Mouse (Mus musculus) large intestine, adult 2 months (tissue): ENCODE measurements at regions not wholly inside any gene's neighbourhood (a gene's known extent, or its start where the extent isn't known, plus 50 kb on each side); places are given as distances from the start of the nearest gene placed in this dataset.

Experiments
- DNase-seq: peaks from one replicate; pipeline ENCODE4 v3.0.0-alpha.2; 2012; ENCODE audit warnings: low read depth, low spot score
- WGBS: fragments of 180-500 bp; shearing (Covaris S2); methylation state at CpG from one replicate; pipeline ENCODE4 v1.1.7; 2018; 5-methylcytosine and 5-hydroxymethylcytosine counted together

DNA sequence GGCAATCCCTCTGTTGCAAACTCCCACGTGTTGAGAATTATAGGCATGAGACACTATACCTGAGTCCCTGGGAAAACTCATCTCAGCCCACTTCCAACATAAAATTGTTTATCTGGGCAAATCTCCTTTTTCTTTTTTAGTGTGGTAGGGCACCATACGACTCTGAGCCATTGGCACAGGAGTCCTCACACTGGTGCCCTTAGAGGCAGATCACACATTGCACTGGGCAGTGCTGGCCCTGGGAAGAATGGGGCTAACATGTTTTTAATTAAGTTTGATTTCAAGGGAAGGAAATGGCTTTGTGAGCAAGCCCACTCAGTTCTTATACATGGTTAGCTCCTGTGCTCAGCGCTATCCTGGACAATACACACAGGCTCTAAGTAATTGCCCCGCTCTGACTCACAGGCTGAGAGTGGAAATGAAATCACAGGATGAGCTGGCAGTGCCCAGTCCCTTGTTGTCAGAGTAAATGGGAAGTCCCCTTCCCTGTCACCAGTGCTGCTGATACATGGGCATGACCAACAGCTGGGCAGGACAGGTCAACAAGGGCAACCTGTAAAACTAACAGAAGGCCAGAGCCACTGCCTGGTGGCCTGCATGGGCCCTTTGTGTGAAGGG is 463.6 kb upstream of the Kif2a start:
- no peak for DNase-seq
- 72% methylated on average over 4 of the region's 4 CpGs for whole genome bisulfite sequencing

GRCm38 (mm10) chr13:107484630-107484998 is 462.7 kb upstream of the Kif2a start:
- 52% methylated on average over 6 of the region's 6 CpGs for WGBS
- no peak for DNase-seq

- DNase-seq: no peak
- WGBS: 67% methylated on average over 12 of the region's 12 CpGs
Measured at GRCm38 (mm10) chr13:107483967-107484629, 462.2 kb upstream of the Kif2a start.

DNA sequence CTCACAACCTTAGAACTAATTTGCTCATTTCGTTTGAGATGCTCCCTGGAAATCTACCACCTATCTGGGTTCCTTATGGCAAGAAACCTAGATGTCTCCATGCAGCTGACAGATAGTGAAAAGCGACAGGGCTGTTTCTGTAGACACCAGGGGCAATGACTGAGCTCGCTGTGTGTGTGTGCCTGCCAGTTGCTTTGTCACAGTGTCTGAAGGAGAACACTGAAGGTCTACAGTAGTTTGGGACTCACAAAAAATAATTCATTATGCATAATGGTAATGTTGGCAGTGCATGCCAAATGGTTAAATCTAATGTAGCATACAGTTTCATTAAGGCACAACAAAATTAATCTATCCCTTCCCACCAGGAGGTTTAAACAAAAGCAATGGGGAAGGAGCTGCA is 453.2 kb upstream of the Kif2a start:
- WGBS: 82% methylated on average over 3 of the region's 3 CpGs
- DNase-seq: no peak

- DNase-seq: peak; percentile 14
- 5% methylated on average over 13 of the region's 13 CpGs for WGBS
Measured at GRCm38 (mm10) chr13:107469491-107470276, 447.8 kb upstream of the Kif2a start.

GRCm38 (mm10) chr13:107462791-107463190 is 440.9 kb upstream of the Kif2a start:
- 85% methylated on average over 7 of the region's 7 CpGs for WGBS
- DNase-seq: no peak

GRCm38 (mm10) chr13:107461048-107461912 is 439.4 kb upstream of the Kif2a start:
- 17% methylated on average over 16 of the region's 16 CpGs for WGBS
- DNase-seq: peak; percentile 24

DNA sequence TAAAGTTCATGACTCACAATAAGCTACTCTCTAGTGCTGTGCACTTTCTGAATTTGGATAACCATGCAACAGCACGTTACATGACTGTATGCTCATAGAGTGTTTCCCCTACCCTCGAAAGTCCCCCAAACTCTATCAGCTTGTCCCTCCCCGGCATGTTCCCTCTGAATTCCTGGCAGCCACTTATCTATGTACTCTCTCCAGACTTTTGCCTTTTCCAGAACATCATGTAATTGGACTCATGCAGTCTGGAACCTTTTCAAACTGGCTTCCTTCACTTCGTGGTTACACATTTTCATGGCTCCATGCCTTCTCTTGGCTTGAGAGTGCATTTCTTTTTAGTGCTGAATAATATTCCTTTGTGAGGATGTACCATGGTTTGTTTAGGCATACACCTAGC is 436.8 kb upstream of the Kif2a start:
- 68% methylated on average over 4 of the region's 4 CpGs for WGBS
- no peak for DNase-seq

- DNase-seq: no peak
- 72% methylated on average over 10 of the region's 10 CpGs for WGBS
Measured at GRCm38 (mm10) chr13:107457270-107457669, 435.3 kb upstream of the Kif2a start.

GRCm38 (mm10) chr13:107456394-107456793 is 434.5 kb upstream of the Kif2a start:
- 41% methylated on average over 2 of the region's 2 CpGs for WGBS
- DNase-seq: no peak

GRCm38 (mm10) chr13:107449598-107450179 is 427.8 kb upstream of the Kif2a start:
- DNase-seq: no peak
- 66% methylated on average over 11 of the region's 11 CpGs for WGBS

GRCm38 (mm10) chr13:107447813-107448212 is 425.9 kb upstream of the Kif2a start:
- WGBS: 42% methylated on average over 2 of the region's 2 CpGs
- DNase-seq: no peak

DNA sequence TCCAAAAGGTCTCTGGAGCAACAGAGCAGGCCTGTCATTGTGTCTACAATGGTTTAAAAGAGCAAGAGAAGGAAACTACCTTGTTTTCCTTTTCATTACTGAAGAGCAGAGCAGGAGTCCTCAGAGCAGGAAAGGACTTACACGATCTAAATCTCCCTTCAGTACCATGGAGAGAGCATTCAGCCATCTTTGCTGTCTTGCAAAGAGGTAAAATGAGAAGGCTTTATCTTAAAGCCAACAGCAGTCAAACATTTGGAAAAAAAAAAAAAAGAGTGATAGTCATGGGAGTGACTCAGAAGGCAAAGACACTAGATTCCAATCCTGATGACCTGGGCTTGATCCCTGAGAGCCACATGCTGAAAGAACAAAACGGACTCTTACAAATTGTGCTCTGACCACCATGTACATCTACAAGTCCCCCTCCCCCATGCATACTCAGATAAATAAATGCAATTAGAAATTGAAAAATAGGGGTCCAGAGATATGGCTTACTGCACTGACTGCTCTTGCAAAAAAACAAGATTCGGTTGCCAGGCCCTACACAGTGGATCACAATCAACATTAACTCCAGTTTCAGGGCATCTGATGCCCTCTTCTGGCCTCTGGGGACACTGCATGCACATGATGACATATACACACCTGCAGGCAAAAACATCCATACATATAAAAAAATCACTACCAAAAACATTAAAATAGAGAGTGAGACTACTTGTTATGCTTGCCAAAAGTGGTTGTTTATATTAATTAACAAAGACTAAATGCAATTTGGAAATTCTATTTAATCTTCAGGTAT is 397.6 kb upstream of the Kif2a start:
- 72% methylated on average over 3 of the region's 3 CpGs for WGBS
- no peak for DNase-seq

DNA sequence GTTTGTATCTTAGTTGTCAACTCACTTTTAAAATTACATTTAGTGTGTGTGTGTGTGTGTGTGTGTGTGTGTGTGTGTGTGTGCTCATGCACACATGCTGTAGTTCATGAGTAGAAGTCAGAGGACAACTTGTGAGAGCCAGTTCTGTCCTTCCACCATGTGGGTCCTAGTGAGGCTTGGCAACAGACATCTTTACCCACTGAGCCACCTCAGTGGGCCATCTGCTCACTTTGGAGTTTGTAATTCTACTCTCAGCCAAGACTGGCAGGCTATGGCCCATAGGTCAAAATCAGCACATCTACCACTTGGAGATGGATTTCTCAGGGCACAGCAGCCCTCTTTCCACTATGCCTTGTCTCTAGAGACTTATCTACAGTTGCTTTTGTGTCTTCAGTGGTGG is 388.3 kb upstream of the Kif2a start:
- DNase-seq: no peak

GRCm38 (mm10) chr13:107407674-107408026 is 385.7 kb upstream of the Kif2a start:
- DNase-seq: no peak
- WGBS: 71% methylated on average over 5 of the region's 5 CpGs

- no peak for DNase-seq
Measured at GRCm38 (mm10) chr13:107406977-107407673, 385.2 kb upstream of the Kif2a start.

DNA sequence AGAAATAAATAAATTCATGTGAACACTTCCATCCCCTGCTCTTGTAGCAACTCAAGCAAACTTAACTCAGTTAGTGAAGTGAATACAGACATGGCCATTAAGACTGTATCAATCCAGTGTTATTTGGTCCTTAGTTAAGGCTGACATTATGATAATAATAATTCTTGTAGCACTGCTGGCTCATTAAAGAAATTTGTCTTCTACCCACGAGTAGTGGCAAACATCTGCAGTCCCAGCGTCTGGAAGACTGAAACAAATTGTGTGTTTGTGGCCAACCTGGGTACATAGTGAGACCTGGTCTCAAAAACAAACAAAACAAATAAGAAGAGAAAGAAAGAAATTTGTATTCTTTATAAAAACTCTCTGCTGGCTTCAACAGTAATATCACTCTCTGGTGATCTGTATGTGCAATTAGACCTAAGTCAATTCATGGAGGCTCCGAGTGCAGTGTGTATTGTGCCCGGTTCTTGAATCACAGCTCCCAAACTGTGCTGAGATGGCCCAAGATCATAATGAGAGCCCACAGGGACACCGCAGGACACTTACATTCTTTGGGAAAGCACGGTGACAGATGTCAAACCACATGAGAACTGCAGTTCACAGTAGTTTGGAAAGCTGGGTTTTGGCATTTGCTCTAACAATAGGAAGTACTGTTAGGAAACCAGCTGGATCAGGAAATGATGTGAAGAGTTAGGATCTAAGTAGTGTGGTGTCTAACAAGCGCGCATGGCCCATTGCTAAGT is 376.9 kb upstream of the Kif2a start:
- no peak for DNase-seq
- 81% methylated on average over 8 of the region's 8 CpGs for WGBS

More at GRCm38 (mm10) chr13:107406977-107407673, 385.2 kb upstream of the Kif2a start:
- WGBS: 77% methylated on average over 5 of the region's 5 CpGs

DNA sequence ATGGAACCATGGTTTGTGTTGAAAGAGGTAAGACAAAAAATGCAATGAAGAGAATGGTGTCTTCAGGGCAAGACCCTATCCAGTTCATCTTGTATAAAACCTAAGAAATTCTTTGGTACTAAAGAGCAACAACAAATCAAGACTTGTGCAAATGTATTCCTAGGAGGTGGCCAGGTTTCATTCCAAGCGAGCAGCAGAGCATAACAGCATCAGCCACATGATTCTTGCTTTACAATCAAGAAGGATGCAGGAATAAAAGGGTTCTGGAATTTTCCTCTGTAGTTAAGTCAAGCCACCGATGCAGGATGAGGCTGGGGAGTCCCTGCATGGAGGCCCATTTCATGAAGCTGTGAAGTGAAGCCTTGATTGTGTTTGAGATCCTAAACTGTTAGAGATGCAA is 374.1 kb upstream of the Kif2a start:
- no peak for DNase-seq
- WGBS: 78% methylated on average over 2 of the region's 2 CpGs
